Mouse (Mus musculus): ENCODE data around the gene Nup93.

DNA sequence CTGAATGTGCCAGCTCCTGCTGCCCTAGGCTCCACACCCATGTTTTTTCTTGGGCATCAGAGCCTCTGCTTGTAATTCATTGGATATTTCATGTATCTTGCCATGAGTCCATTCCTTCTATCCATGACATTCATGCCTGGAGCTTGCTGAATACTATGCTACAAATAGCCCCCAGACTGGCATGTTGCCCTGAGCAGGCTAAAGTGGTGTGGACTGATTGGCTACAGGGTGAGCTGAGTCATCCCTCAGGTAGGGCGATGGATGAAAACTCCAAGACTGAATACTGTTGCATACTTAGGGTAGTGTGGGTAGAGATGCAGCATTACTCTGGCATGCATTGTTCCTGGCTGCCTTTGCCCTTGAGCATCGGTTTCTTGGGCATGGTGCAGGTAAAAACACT lies 102.9 kb downstream of the Nup93 start:
- TF ChIP-seq CTCF (IDR thresholded peaks at IDR 0.05; ENCODE audit: low read depth) (no peak), EP300 (optimal IDR thresholded peaks at IDR 0.05) (no peak)

Measured in stomach, postnatal 0 days (tissue).